Mouse (Mus musculus) CD4-positive naive resting alpha-beta T cell, adult 57 days (primary cell): ENCODE measurements around the gene Derl2. TPM values are rescaled to one million over a fixed set of nuclear protein-coding genes. Genes with fewer than 3 reads are reported as not detected.

Experiments
- total RNA-seq: library from RNA; stranded (reverse); gene quantifications from one replicate; pipeline ENCODE4 v1.2.4, GENCODE M21; 2023

Gene Derl2
- total RNA-seq, result 25.8 TPM

DNA sequence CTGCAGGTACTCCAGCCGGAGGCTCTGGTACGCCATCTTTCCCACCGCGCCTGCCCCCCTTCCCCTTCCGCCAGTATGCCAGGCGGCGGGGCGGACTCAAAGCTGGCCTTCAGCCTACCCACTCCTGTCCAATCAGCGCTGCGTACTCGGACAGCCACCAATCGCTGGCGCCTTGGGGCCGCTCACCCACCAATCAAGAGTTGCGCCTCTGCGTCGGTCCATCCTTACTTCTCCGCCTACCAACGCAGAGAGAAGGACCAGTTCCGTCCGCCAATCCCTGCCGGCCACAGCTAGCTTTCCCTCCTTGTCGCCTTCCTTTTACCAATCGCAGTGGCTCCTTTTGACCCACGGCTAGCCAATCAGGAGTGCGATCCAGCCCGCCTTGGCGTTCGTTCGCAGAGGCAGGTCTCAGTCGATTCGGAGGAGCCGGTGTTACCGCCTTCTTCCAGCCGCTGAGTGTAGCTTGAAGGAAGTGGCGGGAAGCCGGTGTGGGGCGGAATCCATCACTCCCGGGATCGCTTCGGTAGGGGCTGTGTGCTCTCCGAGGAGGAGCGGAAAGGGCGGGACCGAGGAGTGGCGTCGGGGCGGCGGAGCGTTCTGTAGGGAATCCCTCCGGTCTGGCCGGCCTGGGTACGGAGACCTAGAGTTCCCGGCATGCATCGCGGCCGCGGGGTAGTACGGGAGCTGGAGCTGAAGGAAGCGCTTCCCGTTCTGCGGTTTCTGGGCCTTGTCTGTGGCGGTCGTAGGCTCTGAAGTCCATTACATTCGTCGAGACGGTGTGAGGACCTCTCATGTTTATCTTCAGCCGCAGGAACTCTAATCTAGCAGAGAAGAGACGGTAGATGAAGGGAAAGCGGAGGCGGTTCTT lies at the start of gene Derl2, which contains the start of gene Mis12:
Gene Derl2, minus strand, starts transcription at position 641 of the 868 bp plus-strand sequence.
Gene Mis12, plus strand, starts transcription at position 411 of the 868 bp plus-strand sequence.

DNA sequence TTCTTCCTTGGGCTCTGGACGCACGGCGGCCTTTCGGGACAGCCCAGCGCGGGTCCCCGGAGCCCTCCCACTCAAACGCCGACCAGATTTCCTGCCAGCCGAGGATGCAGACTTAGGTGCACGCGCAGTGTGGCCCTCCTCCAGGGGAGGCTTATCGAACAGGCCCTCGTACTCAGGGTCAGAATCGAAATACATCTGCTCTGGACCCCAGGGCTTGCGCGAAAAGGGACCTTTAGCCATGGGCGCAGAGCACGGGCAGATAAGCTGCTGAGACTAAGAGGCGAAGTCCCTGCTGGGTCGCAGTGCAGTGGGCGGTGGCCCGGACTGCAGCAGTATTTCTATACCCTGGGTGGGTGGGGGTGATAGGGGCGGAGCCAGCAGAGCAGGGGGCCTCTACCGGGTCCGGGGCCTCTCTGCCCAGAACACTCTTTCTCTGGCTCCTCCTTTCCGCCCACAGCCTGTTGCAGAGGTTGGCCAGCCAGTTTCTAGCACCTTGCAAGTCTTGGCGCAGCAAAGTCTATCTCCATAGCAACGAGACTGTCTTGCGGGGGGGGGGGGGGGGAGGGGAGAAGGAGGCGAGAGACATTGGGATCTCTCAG lies 13.6 kb upstream of the Derl2 start, which contains the start of gene 6330403K07Rik:
Gene 6330403K07Rik, minus strand, starts transcription at position 351 of the 599 bp plus-strand sequence.

DNA sequence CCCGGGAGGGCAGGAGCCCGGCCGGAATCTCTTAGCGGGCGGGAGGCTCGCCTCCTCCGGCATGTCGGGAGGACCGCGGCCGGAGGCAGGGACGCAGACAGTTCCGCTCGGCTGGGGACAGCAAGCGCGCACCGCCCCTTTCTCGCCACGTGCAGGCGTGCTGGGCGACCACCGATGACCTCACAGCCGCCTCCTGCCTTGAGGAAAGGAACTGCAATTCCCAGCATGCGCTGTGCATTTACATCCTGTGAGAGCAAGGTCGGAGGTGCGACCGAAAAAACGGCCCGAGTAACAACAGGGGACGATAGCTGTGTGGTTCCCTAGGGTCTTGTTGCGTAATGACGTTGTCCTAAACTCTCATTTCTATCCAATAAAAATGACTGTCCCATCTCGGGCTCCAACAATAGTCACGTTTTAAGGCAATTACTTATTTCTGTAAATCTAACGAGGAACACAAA lies 15.3 kb downstream of the Derl2 start, which contains the start of gene Dhx33:
Gene Dhx33, minus strand, starts transcription at position 122 of the 458 bp plus-strand sequence.

DNA sequence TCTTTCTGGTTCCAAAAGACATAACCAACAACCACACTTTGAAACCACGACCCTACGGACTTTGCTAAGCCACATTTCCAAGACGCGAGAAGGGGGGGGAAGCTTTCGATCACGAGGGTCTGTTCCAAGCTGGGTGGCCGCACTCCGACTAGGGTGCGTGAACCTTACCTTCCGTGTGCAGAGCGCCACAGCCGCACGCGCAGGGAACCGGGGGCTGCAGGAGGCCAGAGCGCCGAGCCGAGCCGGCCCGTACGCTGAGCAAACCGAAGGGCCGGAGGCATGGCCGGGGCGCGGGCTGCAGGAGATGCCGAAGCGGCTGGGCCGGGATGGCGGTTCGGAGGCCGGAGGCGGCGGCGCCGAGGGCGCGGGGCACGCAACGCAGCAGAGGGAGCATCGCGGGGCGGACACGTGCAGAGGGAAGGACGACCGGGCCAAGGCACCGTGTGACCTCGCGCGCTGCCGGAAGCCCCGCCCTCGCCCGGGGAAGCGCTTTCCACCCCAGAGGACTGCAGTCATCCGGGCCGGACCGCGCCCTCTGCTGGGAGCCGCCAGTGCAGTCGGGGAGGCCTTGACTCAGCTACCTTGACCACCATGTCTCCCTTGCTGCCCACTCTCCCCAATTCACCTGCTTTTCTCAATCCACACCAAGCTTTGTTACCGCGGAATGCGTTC lies 36.9 kb downstream of the Derl2 start, which contains the start of gene C1qbp:
Gene C1qbp, minus strand, starts transcription at position 470 of the 672 bp plus-strand sequence.

DNA sequence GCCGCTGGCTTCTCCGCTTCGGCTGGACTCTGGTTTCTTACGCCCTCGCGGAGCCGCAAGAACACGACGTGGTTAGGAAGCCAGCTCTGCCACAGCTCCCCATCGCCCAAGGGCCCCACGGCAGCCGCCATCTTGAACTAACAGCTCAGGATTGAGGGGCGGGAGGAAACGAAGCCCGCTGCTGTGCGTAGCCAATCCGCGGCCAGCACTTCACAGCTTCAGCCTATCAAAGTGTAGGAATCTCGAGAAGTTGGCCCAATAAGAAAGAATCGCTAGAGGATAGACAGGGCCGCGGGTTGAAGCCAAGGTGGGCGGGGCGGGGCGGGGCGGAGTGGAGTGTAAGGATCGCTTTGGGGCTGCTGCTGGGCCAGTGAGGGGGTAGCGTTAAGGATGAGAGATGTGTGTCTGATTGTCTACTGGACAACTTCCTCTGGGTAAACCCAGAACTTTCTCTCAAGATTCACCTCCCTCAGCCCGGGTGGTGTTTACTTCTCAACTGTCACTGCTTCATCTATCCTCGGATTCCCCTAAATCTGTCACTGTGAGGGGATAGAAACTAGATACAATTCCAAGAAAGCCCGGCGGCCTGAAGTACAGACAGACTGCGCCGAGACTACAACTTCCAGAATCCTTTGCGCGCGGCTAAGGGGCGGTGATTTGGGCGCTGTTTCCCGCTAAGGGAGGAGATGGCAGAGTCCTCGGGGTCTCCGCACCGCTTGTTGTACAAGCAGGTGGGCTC lies 49.7 kb downstream of the Derl2 start, which contains the start of the genes Nup88 and Rpain:
Gene Nup88, minus strand, starts transcription at position 153 of the 739 bp plus-strand sequence.
Gene Rpain, plus strand, starts transcription at position 393 of the 739 bp plus-strand sequence.

Other genes starting within 250 kb of the Derl2 start
- gene Scimp, start 207.3 kb downstream of the Derl2 start, total RNA-seq, result 1.5 TPM
- 34.7 TPM for gene Rabep1, start 175.1 kb downstream of the Derl2 start, total RNA-seq
- gene Nup88, start 49.9 kb downstream of the Derl2 start, total RNA-seq, result 82.1 TPM
- gene Rpain, start 49.6 kb downstream of the Derl2 start, total RNA-seq, result 59.2 TPM
- 90.6 TPM for gene C1qbp, start 36.8 kb downstream of the Derl2 start, total RNA-seq
- gene Dhx33, start 15.4 kb downstream of the Derl2 start, total RNA-seq, result 29.1 TPM
- 12.0 TPM for gene Mis12, start 230 bp downstream of the Derl2 start, total RNA-seq
- 0.77 TPM for gene 6330403K07Rik, start 13.7 kb upstream of the Derl2 start, total RNA-seq
- gene Nlrp1a, start 124.9 kb upstream of the Derl2 start, total RNA-seq, result 6.3 TPM
- gene Nlrp1b, start 210.9 kb upstream of the Derl2 start, total RNA-seq, result 0.35 TPM